ENCODE assay signal across 7 mouse cellular contexts in genomic region chr9:54950575-54951321, GRCm38 (mm10). TPM values are rescaled to one million over a fixed set of nuclear protein-coding genes. Genes with fewer than 3 reads are reported as not detected.
A peak's percentile ranks its signal among the peaks of the same experiment; 100 is the strongest.
DNase-seq lines count a peak whose midpoint lies in the region; ATAC-seq and TF ChIP-seq lines count a peak whose summit lies in the region.

TSS of gene Psma4 (plus strand) at chr9:54950790.
TSS of gene AY074887 (minus strand) at chr9:54950998.

- under 1% methylated on average over 65 of the region's 65 CpGs for WGBS in embryonic facial prominence, embryonic 10.5 days
- under 1% methylated on average over 64 of the region's 65 CpGs for WGBS in intestine, postnatal 0 days
- WGBS in midbrain, embryonic 12.5 days, result under 1% methylated on average over 62 of the region's 65 CpGs
- under 1% methylated on average over 65 of the region's 65 CpGs for WGBS in small intestine, adult 2 months

- DNase-seq in adrenal gland, postnatal 10 days, result peak; percentile 97
- peak; percentile 98 for DNase-seq in embryonic facial prominence, embryonic 10.5 days (ENCODE audit: low spot score)
- DNase-seq in gonadal fat pad, adult 2 months (ENCODE audit: low read depth), result peak; percentile 74
- peak; percentile 98 for DNase-seq in left cerebral cortex, postnatal 4 days

- peak; percentile 84 for TF ChIP-seq POLR2A in small intestine, adult 2 months (IDR thresholded peaks at IDR 0.05; ENCODE audit: low read depth, low read length)

- peak within 1 kb of the TSS; percentile 95 for H3K4me3 ChIP-seq in embryonic facial prominence, embryonic 10.5 days
- peak within 1 kb of the TSS; percentile 94 for H3K4me3 ChIP-seq in intestine, postnatal 0 days (ENCODE audit: low read depth, low read length)
- H3K4me3 ChIP-seq in midbrain, embryonic 12.5 days, result peak within 1 kb of the TSS; percentile 59
- peak within 1 kb of the TSS; percentile 97 for H3K4me3 ChIP-seq in small intestine, adult 2 months (ENCODE audit: low read depth, low read length)

- peak; percentile 99 for ATAC-seq in intestine, postnatal 0 days
- peak; percentile 100 for ATAC-seq in midbrain, embryonic 12.5 days (ENCODE audit: low FRiP score, low read depth)

- peaks cover 38% of the 10 kb centered on the region for H3K36me3 ChIP-seq in embryonic facial prominence, embryonic 10.5 days (replicated peaks)
- H3K36me3 ChIP-seq in intestine, postnatal 0 days (ENCODE audit: control insufficient read depth, insufficient read depth), result peaks cover 18% of the 10 kb centered on the region
- peaks cover 31% of the 10 kb centered on the region for H3K36me3 ChIP-seq in midbrain, embryonic 12.5 days
- H3K36me3 ChIP-seq in small intestine, adult 2 months (ENCODE audit: control insufficient read depth, insufficient read depth, low read length), result peaks cover 27% of the 10 kb centered on the region

- TF ChIP-seq CTCF in intestine, postnatal 0 days (IDR thresholded peaks at IDR 0.05; ENCODE audit: low read depth), result no peak; the same call in 1 of the 2 replicates
- no peak; the same call in 1 of the 2 replicates for TF ChIP-seq CTCF in small intestine, adult 2 months (IDR thresholded peaks at IDR 0.05; ENCODE audit: extremely low read depth, insufficient read length, insufficient replicate concordance, low read depth, low read length)

- H3K4me2 ChIP-seq in intestine, postnatal 0 days (replicated peaks; ENCODE audit: low read depth), result peak within 1 kb of the TSS; percentile 76
- H3K4me2 ChIP-seq in midbrain, embryonic 12.5 days (replicated peaks), result peak within 1 kb of the TSS; percentile 63

- peaks cover 14% of the 10 kb centered on the region for H3K4me1 ChIP-seq in embryonic facial prominence, embryonic 10.5 days
- H3K4me1 ChIP-seq in intestine, postnatal 0 days (replicated peaks; ENCODE audit: control insufficient read depth, insufficient read depth, low read length), result 0 out of 2 replicates have a peak, but pooled peaks cover 7% of the 10 kb centered on the region
- peaks cover 17% of the 10 kb centered on the region for H3K4me1 ChIP-seq in midbrain, embryonic 12.5 days
- H3K4me1 ChIP-seq in small intestine, adult 2 months (ENCODE audit: control insufficient read depth, insufficient read depth, insufficient read length, low read length), result no peaks in the 10 kb centered on the region; the same call in none of the 2 replicates

- peak within 1 kb of the TSS; percentile 93 for H3K27ac ChIP-seq in embryonic facial prominence, embryonic 10.5 days (replicated peaks)
- H3K27ac ChIP-seq in intestine, postnatal 0 days (ENCODE audit: low read depth, low read length), result peak within 1 kb of the TSS; percentile 85
- peak within 1 kb of the TSS; percentile 93 for H3K27ac ChIP-seq in midbrain, embryonic 12.5 days (replicated peaks)
- peak within 1 kb of the TSS; percentile 84 for H3K27ac ChIP-seq in small intestine, adult 2 months (ENCODE audit: insufficient read depth, low read depth, low read length)

- H3K27me3 ChIP-seq in embryonic facial prominence, embryonic 10.5 days (replicated peaks; ENCODE audit: low read depth, poor library complexity, severe bottlenecking), result no peaks in the 10 kb centered on the region
- no peaks in the 10 kb centered on the region for H3K27me3 ChIP-seq in intestine, postnatal 0 days (replicated peaks; ENCODE audit: control insufficient read depth, insufficient read depth, low read length)
- H3K27me3 ChIP-seq in midbrain, embryonic 12.5 days, result no peaks in the 10 kb centered on the region
- H3K27me3 ChIP-seq in small intestine, adult 2 months (ENCODE audit: control insufficient read depth, insufficient read depth, low read length), result no peaks in the 10 kb centered on the region

- H3K9ac ChIP-seq in intestine, postnatal 0 days (ENCODE audit: low read depth, low read length), result peak within 1 kb of the TSS; percentile 88
- peak within 1 kb of the TSS; percentile 77 for H3K9ac ChIP-seq in midbrain, embryonic 12.5 days (replicated peaks)

- H3K9me3 ChIP-seq in embryonic facial prominence, embryonic 10.5 days, result no peaks in the 10 kb centered on the region
- H3K9me3 ChIP-seq in intestine, postnatal 0 days (ENCODE audit: control insufficient read depth), result no peaks in the 10 kb centered on the region
- H3K9me3 ChIP-seq in midbrain, embryonic 12.5 days, result no peaks in the 10 kb centered on the region

- intact Hi-C loops in left cerebral cortex, postnatal 4 days (cut with DNase I), result no loop called here

RNA-seq across cellular contexts. Expression of gene Psma4, which starts in this region (rescaled TPM):
- 100 to 1,000 TPM; 192 to 197 TPM for total RNA-seq in adrenal gland, postnatal 10 days (2021)
- 333 and 338 TPM in 2 replicates for polyA plus RNA-seq in embryonic facial prominence, embryonic 10.5 days (2016; fragmentation: Nextera tagmentation; extraction: Ambion mirVana)
- polyA plus RNA-seq in gonadal fat pad, adult 2 months (2012; rRNA removed), result 67.1 and 81.7 TPM in 2 replicates
- polyA plus RNA-seq in intestine, postnatal 0 days (2015; fragmentation: Nextera tagmentation; extraction: Ambion mirVana), result 239 and 257 TPM in 2 replicates
- 100 to 1,000 TPM; 163 to 170 TPM for total RNA-seq in left cerebral cortex, postnatal 4 days (2021)
- polyA plus RNA-seq in midbrain, embryonic 12.5 days (2016; fragmentation: Nextera tagmentation; extraction: Ambion mirVana), result 263 and 273 TPM in 2 replicates
- polyA plus RNA-seq in small intestine, adult 2 months (2012; rRNA removed), result 13.3 and 27.1 TPM in 2 replicates

RNA-seq across cellular contexts. Expression of gene AY074887, which starts in this region (rescaled TPM):
- total RNA-seq in adrenal gland, postnatal 10 days (2021), result not detected
- polyA plus RNA-seq in embryonic facial prominence, embryonic 10.5 days (2016; fragmentation: Nextera tagmentation; extraction: Ambion mirVana), result 1.2 and 1.5 TPM in 2 replicates
- polyA plus RNA-seq in gonadal fat pad, adult 2 months (2012; rRNA removed), result 0.41 TPM in 1 of 2 replicates, not detected in the other
- 0.41 and 0.47 TPM in 2 replicates for polyA plus RNA-seq in intestine, postnatal 0 days (2015; fragmentation: Nextera tagmentation; extraction: Ambion mirVana)
- not detected for total RNA-seq in left cerebral cortex, postnatal 4 days (2021)
- 0.73 and 1.2 TPM in 2 replicates for polyA plus RNA-seq in midbrain, embryonic 12.5 days (2016; fragmentation: Nextera tagmentation; extraction: Ambion mirVana)
- not detected in 2 replicates for polyA plus RNA-seq in small intestine, adult 2 months (2012; rRNA removed)

Comparison
In these comparisons a context has a peak if more than half of its experiments do, and no peak if none do; other contexts are left out.
1. Peak in every context shown above with its lines: DNase-seq, ATAC-seq, H3K4me3 ChIP-seq and H3K27ac ChIP-seq.